Mouse (Mus musculus): Measurements from ENCODE around the gene Aspg. TPM values are rescaled to one million over a fixed set of nuclear protein-coding genes. Genes with fewer than 3 reads are reported as not detected.
A peak's percentile ranks its signal among the peaks of the same experiment; 100 is the strongest.

Gene Aspg
- total RNA-seq (2021), result 1 to 10 TPM; 1.4 to 3.4 TPM
- long read RNA-seq, experiment 1, partial matches to known transcripts, result 0 of 2 reads
- long read RNA-seq, experiment 1, other reads (novel, unspliced or antisense), result 2 of 2 reads
- long read RNA-seq, experiment 2, partial matches to known transcripts, result 0 of 1 reads
- long read RNA-seq, experiment 2, other reads (novel, unspliced or antisense), result 1 of 1 reads

DNA sequence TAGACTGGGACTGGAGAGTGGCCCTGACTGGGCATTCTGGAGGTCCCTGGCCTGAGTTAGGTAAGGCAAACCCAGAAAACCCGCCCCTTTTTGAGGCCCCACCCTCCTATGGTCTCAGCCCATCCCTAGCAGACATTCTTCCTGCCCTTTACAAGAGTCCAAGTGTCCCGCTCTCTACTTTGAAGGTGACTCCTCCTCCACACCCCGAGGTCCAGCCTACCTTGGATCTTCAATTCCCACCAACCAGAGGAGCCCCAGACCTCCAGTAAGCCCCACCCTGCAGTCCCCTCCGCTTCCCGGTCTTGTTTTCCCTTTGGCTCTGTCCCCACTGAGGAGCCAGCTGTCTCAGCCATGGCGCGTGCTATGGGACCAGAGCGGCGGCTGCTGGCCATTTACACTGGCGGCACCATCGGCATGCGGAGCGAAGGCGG is at the start of gene Aspg:
Gene Aspg, plus strand, starts transcription at position 139 of the 431 bp plus-strand sequence.
- no peak for DNase-seq (ENCODE audit: low spot score in 2 of 2)
- TF ChIP-seq CTCF (conservative IDR thresholded peaks at IDR 0.05), result no peak
- Histone ChIP-seq H3K4me3 (peak within 1 kb of the TSS; percentile 8; the same call in 1 of the 2 replicates), H3K27ac (no peak within 1 kb of the TSS)

GRCm38 (mm10) chr12:112077651-112078050 is 28.8 kb upstream of the Aspg start:
- Histone ChIP-seq H3K4me3 (no peak overlapping the region), H3K27ac (no peak overlapping the region)
- TF ChIP-seq CTCF (conservative IDR thresholded peaks at IDR 0.05), result peak; percentile 93
- DNase-seq (ENCODE audit: low spot score in 2 of 2), result peak; percentile 41 to 81

DNA sequence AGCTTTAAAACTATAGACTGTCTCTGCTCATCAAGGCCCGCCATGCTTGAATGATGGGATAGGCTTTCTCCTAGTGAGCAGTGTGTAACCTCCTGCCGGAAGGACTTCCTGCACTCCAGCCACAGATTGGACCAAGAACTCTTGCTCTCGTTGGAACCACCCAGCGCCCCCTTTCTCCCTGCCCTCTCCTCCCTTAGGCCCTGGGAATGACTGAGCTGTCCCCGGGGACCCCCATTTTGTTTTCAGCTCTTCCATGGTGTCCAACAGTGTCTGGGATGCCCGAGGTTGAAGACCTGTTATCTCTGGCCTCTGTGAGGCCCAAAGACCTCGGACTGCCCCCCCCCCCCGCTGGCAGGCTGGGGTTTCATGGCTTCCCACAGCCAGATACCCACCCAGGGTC is 26.6 kb upstream of the Aspg start:
- DNase-seq (ENCODE audit: low spot score in 2 of 2), result no peak
- no peak for TF ChIP-seq CTCF (conservative IDR thresholded peaks at IDR 0.05)
- H3K4me3 ChIP-seq, result no peak overlapping the region
- H3K27ac ChIP-seq, result no peak overlapping the region

DNA sequence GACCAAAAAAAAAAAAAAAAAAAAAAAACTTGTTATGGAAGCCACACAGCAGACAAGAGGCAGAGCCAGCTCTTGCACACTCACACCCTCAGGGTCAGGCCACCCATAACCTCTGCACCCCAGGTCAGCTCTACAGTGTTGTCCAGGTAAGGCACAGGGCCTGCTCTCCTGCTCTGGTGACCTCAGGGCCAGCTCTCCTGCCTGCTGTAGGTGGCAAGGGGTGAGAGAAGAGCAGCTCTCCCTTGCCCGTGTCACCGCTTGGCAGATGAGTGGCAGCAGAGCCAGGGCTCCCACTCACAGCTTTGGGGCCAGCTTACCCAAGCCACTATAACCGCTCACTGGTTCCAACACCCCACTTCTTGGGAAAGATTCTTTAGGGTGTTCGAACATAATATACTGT is 25.6 kb upstream of the Aspg start:
- DNase-seq (ENCODE audit: low spot score in 2 of 2), result no peak
- TF ChIP-seq CTCF (conservative IDR thresholded peaks at IDR 0.05), result no peak
- Histone ChIP-seq H3K27ac (no peak overlapping the region), H3K4me3 (no peak overlapping the region)

DNA sequence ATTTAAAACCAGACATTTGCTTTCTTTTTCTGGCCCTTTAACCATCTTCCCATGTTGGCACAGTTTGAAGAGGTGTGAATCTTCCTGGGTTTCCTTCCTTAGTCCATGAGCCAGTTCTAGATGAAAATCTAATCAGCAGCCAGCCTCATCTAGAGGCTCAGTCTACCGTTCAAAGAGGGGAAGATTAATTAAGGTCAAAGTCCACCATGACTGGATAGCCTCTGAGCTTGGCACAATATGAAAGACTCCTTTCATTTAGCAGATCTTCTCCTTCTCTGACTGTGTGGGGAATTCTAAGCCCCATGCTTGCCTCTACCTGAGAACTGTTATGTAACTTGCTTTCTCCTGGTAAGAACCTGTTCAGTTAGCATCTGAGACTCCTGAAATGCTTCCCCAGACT is 24.2 kb upstream of the Aspg start:
- Histone ChIP-seq H3K4me3 (no peak overlapping the region), H3K27ac (no peak overlapping the region)
- TF ChIP-seq CTCF (conservative IDR thresholded peaks at IDR 0.05), result no peak
- DNase-seq (ENCODE audit: low spot score in 2 of 2), result no peak

GRCm38 (mm10) chr12:112086250-112086649 is 20.2 kb upstream of the Aspg start:
- no peak for DNase-seq (ENCODE audit: low spot score in 2 of 2)
- Histone ChIP-seq H3K27ac (peak overlapping the region; percentile 53; the same call in 1 of the 2 replicates), H3K4me3 (no peak overlapping the region)
- no peak for TF ChIP-seq CTCF (conservative IDR thresholded peaks at IDR 0.05)

DNA sequence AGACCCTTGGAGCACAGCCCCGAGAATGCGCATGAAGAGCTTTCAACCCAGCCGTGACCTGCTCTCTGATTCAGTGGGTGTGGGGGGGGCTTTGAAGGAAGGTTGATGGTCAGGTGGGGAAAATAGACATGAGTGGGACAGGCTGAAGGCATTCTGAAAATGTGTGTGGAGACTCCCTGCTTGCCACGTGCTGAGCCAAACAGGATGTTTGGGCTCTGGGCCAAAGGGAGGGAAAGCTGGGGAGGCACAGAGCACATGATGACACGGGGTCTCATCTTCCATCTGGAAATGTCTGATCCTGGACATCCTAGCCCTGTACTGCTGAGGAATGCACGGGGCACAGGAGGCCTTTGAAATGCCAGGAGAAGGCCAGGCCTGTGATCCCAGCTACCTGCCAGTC is 19.8 kb upstream of the Aspg start:
- TF ChIP-seq CTCF (conservative IDR thresholded peaks at IDR 0.05), result no peak
- peak overlapping the region; percentile 53; the same call in 1 of the 2 replicates for H3K27ac ChIP-seq
- no peak for DNase-seq (ENCODE audit: low spot score in 2 of 2)

DNA sequence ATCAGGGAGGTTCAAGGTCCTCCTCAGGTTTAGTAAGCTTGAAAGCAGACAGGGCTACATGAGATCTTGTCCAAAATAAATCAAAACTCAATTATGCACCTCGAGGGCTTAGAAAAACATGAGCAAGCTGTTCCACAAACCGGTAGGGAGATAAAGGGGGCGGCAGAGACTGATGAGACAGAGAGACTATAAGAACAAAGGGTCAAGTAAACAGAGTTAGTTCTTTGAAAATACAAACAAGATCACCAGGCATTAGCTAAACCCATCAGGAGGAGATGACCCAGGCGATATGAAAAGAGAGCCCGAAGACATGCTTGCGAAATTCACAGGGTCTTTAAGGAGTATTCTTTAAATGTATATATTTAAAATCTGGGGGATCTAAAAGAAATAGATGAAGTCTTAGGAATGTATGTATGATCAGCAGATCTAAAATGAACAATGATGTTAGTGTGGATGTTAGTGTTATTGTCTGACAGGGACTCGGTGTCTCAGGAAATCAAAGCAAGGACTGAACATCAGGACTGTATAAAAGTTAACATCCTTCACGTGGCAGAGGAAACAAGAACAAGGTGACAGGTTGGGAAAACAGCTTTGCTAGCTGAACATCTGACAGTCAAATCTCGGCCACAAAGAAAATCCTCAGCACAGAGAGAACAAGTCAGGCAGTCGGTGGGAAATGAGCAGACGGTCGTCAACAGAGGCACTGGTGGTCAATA is 17.7 kb upstream of the Aspg start:
- no peak for TF ChIP-seq CTCF (conservative IDR thresholded peaks at IDR 0.05)
- Histone ChIP-seq H3K4me3 (no peak overlapping the region), H3K27ac (no peak overlapping the region)
- DNase-seq (ENCODE audit: low spot score in 2 of 2), result no peak

More for the DNA sequence above, 19.8 kb upstream of the Aspg start:
- H3K4me3 ChIP-seq, result no peak overlapping the region

DNA sequence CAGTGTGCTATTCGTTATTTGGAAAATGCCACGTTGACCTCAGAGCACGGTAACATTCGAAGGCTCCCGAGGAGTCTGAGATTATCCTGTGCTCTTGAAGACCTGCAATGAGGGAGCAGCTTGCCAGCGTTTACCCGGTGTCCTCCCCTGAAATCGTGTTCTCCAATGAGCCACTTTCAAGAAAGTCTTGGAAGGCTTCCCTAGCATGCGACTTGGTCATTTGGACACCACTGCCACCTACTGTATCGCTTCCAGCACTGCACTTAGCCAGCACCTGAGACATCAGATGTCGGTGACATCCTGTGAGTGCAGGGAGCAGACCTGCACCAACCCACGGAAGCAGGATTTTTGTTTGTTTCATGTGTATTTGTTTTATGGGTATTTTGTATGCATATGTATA is 15.4 kb upstream of the Aspg start:
- TF ChIP-seq CTCF (conservative IDR thresholded peaks at IDR 0.05), result peak; percentile 95
- DNase-seq (ENCODE audit: low spot score in 2 of 2), result peak; percentile 73 to 79
- H3K4me3 ChIP-seq, result peak overlapping the region; percentile 30; the same call in 1 of the 2 replicates

DNA sequence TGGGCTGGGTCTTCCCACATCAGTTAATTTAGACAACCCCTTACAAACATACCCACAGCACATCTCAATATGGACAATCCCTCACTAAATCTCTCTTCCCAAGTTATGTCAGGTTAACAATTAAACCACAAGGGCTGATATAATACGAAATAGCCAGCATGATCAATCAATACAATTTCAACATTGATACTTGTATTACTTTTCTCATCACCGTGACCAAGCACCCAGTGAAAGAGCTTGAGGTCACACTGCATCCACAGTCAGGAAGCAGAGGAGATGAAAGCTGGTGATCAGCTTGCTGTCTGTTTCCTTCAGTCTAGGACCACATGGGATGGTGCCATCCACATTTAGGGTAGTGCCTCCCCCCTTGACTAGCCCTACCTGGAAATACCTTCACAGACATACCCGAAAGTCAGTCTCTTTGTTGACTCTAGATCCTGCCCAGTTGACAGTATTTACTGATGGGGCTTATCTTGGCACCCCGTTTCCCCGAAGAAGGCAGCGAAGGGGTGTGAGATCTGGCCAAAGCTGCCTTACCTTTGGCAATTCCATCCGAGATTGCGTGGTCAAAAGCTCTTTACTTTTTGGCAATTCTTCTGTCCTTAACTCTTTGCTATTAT is 12.1 kb upstream of the Aspg start:
- TF ChIP-seq CTCF (conservative IDR thresholded peaks at IDR 0.05), result no peak
- Histone ChIP-seq H3K4me3 (no peak overlapping the region), H3K27ac (no peak overlapping the region)
- DNase-seq (ENCODE audit: low spot score in 2 of 2), result no peak

More for the DNA sequence above, 15.4 kb upstream of the Aspg start:
- H3K27ac ChIP-seq, result 0 out of 2 replicates have a peak overlapping the region, but pooled peaks have one; percentile 28

GRCm38 (mm10) chr12:112096051-112096732 is 10.3 kb upstream of the Aspg start:
- no peak overlapping the region for H3K27ac ChIP-seq
- DNase-seq (ENCODE audit: low spot score in 2 of 2), result no peak
- no peak overlapping the region for H3K4me3 ChIP-seq
- no peak for TF ChIP-seq CTCF (conservative IDR thresholded peaks at IDR 0.05)

DNA sequence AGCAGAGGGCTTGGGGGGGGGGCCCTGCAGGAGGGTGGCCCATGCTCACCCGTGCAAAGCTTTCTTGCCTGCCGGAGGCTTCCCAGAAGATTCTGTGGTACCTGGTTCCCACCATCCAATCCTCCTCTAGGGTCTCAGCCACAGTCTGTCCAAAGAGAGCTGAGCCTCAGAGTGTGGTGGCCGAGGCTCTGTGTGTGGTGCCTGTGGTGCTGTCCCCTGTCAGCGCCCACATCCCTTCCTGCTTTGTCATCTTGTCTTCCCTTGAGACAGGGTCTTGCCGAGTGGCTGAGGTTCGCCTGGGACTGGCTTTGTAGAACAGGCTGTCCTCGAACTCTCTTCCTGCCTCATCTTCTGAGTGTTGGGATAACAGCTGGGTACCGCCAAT is 9.8 kb upstream of the Aspg start:
- Histone ChIP-seq H3K4me3 (no peak overlapping the region), H3K27ac (no peak overlapping the region)
- no peak for TF ChIP-seq CTCF (conservative IDR thresholded peaks at IDR 0.05)
- DNase-seq (ENCODE audit: low spot score in 2 of 2), result no peak

- Histone ChIP-seq H3K27ac (no peak overlapping the region), H3K4me3 (no peak overlapping the region)
- no peak for DNase-seq (ENCODE audit: low spot score in 2 of 2)
- TF ChIP-seq CTCF (conservative IDR thresholded peaks at IDR 0.05), result no peak
Measured at GRCm38 (mm10) chr12:112100106-112100505, 6.4 kb upstream of the Aspg start.

Data from layer of hippocampus, adult 2 months (tissue).